Mouse (Mus musculus): Measurements from ENCODE around the gene Btbd3. TPM values are rescaled to one million over a fixed set of nuclear protein-coding genes. Genes with fewer than 3 reads are reported as not detected.

The Btbd3 gene
- polyA plus RNA-seq, 2 experiments: 1.8 to 2.0 TPM

DNA sequence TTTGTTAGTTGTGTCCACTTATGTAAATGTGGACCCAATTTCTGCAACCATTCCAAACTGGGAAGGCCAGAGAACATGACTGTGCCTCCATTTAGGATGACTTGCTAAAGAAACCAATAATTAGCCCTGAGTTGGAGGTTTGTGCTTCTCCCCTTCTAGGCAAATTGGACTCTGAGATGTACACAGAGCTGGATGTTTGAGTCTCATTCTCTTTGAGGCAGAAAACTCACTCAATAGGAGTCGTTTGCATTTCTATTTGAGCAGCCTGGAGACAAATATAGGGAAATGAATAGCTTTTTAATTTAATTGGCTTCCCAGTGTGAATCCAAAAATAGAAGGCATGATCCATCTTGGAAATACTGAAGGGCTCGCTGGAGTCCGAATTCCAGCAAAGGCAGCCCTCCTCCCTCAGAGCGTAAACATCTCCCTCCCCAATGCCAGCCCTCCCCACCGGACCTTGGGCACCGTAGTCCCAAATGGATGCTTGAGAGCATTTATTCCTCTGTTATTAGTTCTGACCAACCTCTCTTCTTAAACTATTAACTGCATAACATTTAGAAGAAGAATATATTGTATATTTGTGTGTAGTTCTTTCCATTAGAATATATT lies 81.6 kb downstream of the Btbd3 start:
- no peaks in the 10 kb centered on the region for H3K4me1 ChIP-seq (replicated peaks; ENCODE audit: control insufficient read depth in 2 of 2, insufficient read depth in 2 of 2, low read length in 1 of 2)
- ATAC-seq (ENCODE audit: insufficient read depth) (no peak), DNase-seq (ENCODE audit: low read depth in 3 of 3, low spot score in 3 of 3) (no peak)
- H3K4me2 ChIP-seq (ENCODE audit: low read depth): no peak overlapping the region
- H3K27ac ChIP-seq: no peak overlapping the region
- H3K27me3 ChIP-seq (ENCODE audit: control insufficient read depth, insufficient read depth, low read length): no peaks in the 10 kb centered on the region
- no peak overlapping the region for H3K4me3 ChIP-seq (ENCODE audit: insufficient read depth in 1 of 2, low read depth in 2 of 2, low read length in 2 of 2)
- TF ChIP-seq CTCF (IDR thresholded peaks at IDR 0.05; ENCODE audit: low read depth) (no peak), EP300 (IDR thresholded peaks at IDR 0.05; ENCODE audit: low read depth) (no peak)
- no peaks in the 10 kb centered on the region for H3K36me3 ChIP-seq (replicated peaks; ENCODE audit: control insufficient read depth, insufficient read depth, low read depth)
- 67% methylated on average over 6 of the region's 6 CpGs for WGBS (ENCODE audit: insufficient replicate concordance)
- H3K9ac ChIP-seq (replicated peaks): no peak overlapping the region
- no peaks in the 10 kb centered on the region for H3K9me3 ChIP-seq (ENCODE audit: control insufficient read depth, low read length)

DNA sequence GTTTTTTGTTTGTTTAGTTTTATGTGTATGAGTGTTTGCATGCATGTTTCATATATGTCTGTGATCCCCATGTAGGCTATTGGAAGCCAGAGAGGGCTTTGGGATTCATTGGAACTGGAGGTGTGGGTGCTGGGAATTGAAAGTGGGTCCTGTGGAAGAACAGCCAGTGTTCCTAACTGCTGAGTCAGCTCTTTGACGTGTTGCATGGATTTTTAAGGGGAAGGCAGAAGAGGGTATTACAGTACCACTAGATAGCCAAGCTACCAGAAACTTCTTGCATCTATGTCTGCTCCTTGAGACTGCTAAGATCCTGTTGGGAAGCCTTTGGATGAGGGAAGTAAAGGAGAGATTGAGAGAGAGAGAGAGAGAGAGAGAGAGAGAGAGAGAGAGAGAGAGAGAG lies 82.2 kb downstream of the Btbd3 start:
- H3K4me1 ChIP-seq (replicated peaks; ENCODE audit: control insufficient read depth in 2 of 2, insufficient read depth in 2 of 2, low read length in 1 of 2): no peaks in the 10 kb centered on the region

DNA sequence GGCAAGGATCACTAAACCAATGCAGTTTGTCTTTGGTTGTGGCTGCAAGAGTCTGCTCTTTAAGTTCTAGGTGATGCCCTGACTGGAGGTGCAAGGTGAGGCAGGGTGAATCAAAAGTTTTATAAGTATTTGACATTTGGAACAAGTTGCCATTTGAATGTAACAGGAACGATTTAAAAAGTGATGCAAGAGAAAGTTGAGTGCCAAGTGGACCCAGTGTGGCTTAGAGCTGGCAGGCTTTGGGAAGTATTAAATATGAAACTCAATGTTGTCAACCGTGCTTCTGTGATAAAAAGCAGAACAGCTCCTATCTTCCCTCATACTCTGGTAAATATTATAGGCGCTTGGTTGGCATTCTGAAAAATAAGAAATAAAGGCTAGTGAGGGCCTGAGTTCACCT lies 99.0 kb downstream of the Btbd3 start:
- no peaks in the 10 kb centered on the region for H3K9me3 ChIP-seq (ENCODE audit: control insufficient read depth, low read length)
- H3K36me3 ChIP-seq (replicated peaks; ENCODE audit: control insufficient read depth, insufficient read depth, low read depth): no peaks in the 10 kb centered on the region
- no peak overlapping the region for H3K9ac ChIP-seq (replicated peaks)
- H3K4me2 ChIP-seq (ENCODE audit: low read depth): no peak overlapping the region
- 56% methylated on average over 3 of the region's 3 CpGs for WGBS (ENCODE audit: insufficient replicate concordance)
- ATAC-seq (ENCODE audit: insufficient read depth) (no peak), DNase-seq (ENCODE audit: low read depth in 3 of 3, low spot score in 3 of 3) (no peak)
- H3K27me3 ChIP-seq (ENCODE audit: control insufficient read depth, insufficient read depth, low read length): no peaks in the 10 kb centered on the region
- H3K27ac ChIP-seq: no peak overlapping the region
- no peaks in the 10 kb centered on the region for H3K4me1 ChIP-seq (replicated peaks; ENCODE audit: control insufficient read depth in 2 of 2, insufficient read depth in 2 of 2, low read length in 1 of 2)
- H3K4me3 ChIP-seq (ENCODE audit: insufficient read depth in 1 of 2, low read depth in 2 of 2, low read length in 2 of 2): no peak overlapping the region
- TF ChIP-seq EP300 (IDR thresholded peaks at IDR 0.05; ENCODE audit: low read depth) (no peak), CTCF (IDR thresholded peaks at IDR 0.05; ENCODE audit: low read depth) (no peak)

More for the DNA sequence above, 82.2 kb downstream of the Btbd3 start:
- Histone ChIP-seq H3K27me3 (ENCODE audit: control insufficient read depth, insufficient read depth, low read length) (no peaks in the 10 kb centered on the region), H3K27ac (no peak overlapping the region), H3K4me2 (ENCODE audit: low read depth) (no peak overlapping the region), H3K4me3 (ENCODE audit: insufficient read depth in 1 of 2, low read depth in 2 of 2, low read length in 2 of 2) (no peak overlapping the region), H3K9ac (replicated peaks) (no peak overlapping the region), H3K36me3 (replicated peaks; ENCODE audit: control insufficient read depth, insufficient read depth, low read depth) (no peaks in the 10 kb centered on the region), H3K9me3 (ENCODE audit: control insufficient read depth, low read length) (no peaks in the 10 kb centered on the region)
- no peak for TF ChIP-seq EP300 (IDR thresholded peaks at IDR 0.05; ENCODE audit: low read depth)
- no peak for TF ChIP-seq CTCF (IDR thresholded peaks at IDR 0.05; ENCODE audit: low read depth)
- DNase-seq (ENCODE audit: low read depth in 3 of 3, low spot score in 3 of 3): no peak
- 39% methylated on average over 1 of the region's 1 CpGs for WGBS (ENCODE audit: insufficient replicate concordance)
- ATAC-seq (ENCODE audit: insufficient read depth): no peak

GRCm38 (mm10) chr2:138362474-138362873 lies 106.1 kb downstream of the Btbd3 start:
- no peaks in the 10 kb centered on the region for H3K9me3 ChIP-seq (ENCODE audit: control insufficient read depth, low read length)
- no peaks in the 10 kb centered on the region for H3K36me3 ChIP-seq (replicated peaks; ENCODE audit: control insufficient read depth, insufficient read depth, low read depth)
- H3K4me1 ChIP-seq (replicated peaks; ENCODE audit: control insufficient read depth in 2 of 2, insufficient read depth in 2 of 2, low read length in 1 of 2): no peaks in the 10 kb centered on the region
- DNase-seq (ENCODE audit: low read depth in 3 of 3, low spot score in 3 of 3) (no peak), ATAC-seq (ENCODE audit: insufficient read depth) (no peak)
- H3K4me2 ChIP-seq (ENCODE audit: low read depth): no peak overlapping the region
- H3K9ac ChIP-seq (replicated peaks): no peak overlapping the region
- TF ChIP-seq EP300 (IDR thresholded peaks at IDR 0.05; ENCODE audit: low read depth) (no peak), CTCF (IDR thresholded peaks at IDR 0.05; ENCODE audit: low read depth) (no peak)
- WGBS (ENCODE audit: insufficient replicate concordance): 63% methylated on average over 5 of the region's 5 CpGs
- no peak overlapping the region for H3K27ac ChIP-seq
- H3K4me3 ChIP-seq (ENCODE audit: insufficient read depth in 1 of 2, low read depth in 2 of 2, low read length in 2 of 2): no peak overlapping the region
- no peaks in the 10 kb centered on the region for H3K27me3 ChIP-seq (ENCODE audit: control insufficient read depth, insufficient read depth, low read length)

DNA sequence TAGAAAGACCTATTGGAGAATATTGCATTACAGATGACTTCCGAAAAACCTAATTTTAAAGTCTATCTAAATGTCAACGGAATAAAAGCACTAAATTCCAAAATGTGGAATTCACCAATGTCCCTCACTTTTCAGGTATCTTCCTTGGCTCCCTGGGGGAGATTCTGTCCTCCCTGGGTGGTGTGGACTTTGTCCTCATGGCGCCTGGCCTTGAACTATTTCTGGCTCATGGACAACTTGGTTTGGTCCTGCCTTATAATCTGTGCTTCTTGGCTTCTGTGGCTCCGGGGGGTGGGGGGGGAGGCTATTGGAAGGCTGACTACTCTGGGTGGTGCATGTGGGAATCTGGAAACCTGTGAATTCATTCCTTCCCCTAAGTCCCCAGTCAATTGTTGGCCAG lies 109.0 kb downstream of the Btbd3 start:
- Histone ChIP-seq H3K27ac (no peak overlapping the region), H3K9me3 (ENCODE audit: control insufficient read depth, low read length) (no peaks in the 10 kb centered on the region), H3K36me3 (replicated peaks; ENCODE audit: control insufficient read depth, insufficient read depth, low read depth) (no peaks in the 10 kb centered on the region), H3K27me3 (ENCODE audit: control insufficient read depth, insufficient read depth, low read length) (no peaks in the 10 kb centered on the region), H3K9ac (replicated peaks) (no peak overlapping the region), H3K4me2 (ENCODE audit: low read depth) (no peak overlapping the region), H3K4me3 (ENCODE audit: insufficient read depth in 1 of 2, low read depth in 2 of 2, low read length in 2 of 2) (no peak overlapping the region), H3K4me1 (replicated peaks; ENCODE audit: control insufficient read depth in 2 of 2, insufficient read depth in 2 of 2, low read length in 1 of 2) (no peaks in the 10 kb centered on the region)
- 60% methylated on average over 4 of the region's 4 CpGs for WGBS (ENCODE audit: insufficient replicate concordance)
- no peak for TF ChIP-seq CTCF (IDR thresholded peaks at IDR 0.05; ENCODE audit: low read depth)
- TF ChIP-seq EP300 (IDR thresholded peaks at IDR 0.05; ENCODE audit: low read depth): no peak
- DNase-seq (ENCODE audit: low read depth in 3 of 3, low spot score in 3 of 3) (no peak), ATAC-seq (ENCODE audit: insufficient read depth) (no peak)
